Mouse (Mus musculus) kidney, embryonic 14.5 days (tissue): ENCODE data around the gene Ptpn22. TPM values are rescaled to one million over a fixed set of nuclear protein-coding genes. Genes with fewer than 3 reads are reported as not detected.

Experiments used
- ATAC-seq: fragments of 200-750 bp; cut with Nextera tagmentation; 2 replicates; pipeline ENCODE4 v1.8.0; 2017; ENCODE audit warnings: moderate number of reproducible peaks, mild to moderate bottlenecking, moderate TSS enrichment, moderate library complexity; ENCODE audit not compliant: low FRiP score, low TSS enrichment
- H3K27ac ChIP-seq: fragments of 300-500 bp; sonication (generic); 2 replicates; pipeline ENCODE4 v1.5.1; 2014; ENCODE audit warnings: low read depth, mild to moderate bottlenecking, low read length, moderate library complexity, mixed read lengths
- H3K27me3 ChIP-seq: fragments of 300-500 bp; sonication (generic); 2 replicates; pipeline ENCODE4 v1.6.1; 2014; ENCODE audit warnings: mild to moderate bottlenecking, low read length; ENCODE audit not compliant: control insufficient read depth, insufficient read depth
- H3K36me3 ChIP-seq: fragments of 300-500 bp; sonication (generic); 2 replicates; pipeline ENCODE4 v1.6.1; 2014; ENCODE audit warnings: low read length, mixed read lengths; ENCODE audit not compliant: control insufficient read depth, insufficient read depth
- H3K4me1 ChIP-seq: fragments of 300-500 bp; sonication (generic); 2 replicates; pipeline ENCODE4 v1.6.1; 2014; ENCODE audit warnings: low read length, mixed read lengths; ENCODE audit not compliant: control insufficient read depth, insufficient read depth
- H3K4me2 ChIP-seq: fragments of 300-500 bp; sonication (generic); replicated peaks from 2 replicates; pipeline ENCODE4 v1.6.1; 2014; ENCODE audit warnings: low read depth, mild to moderate bottlenecking, low read length
- H3K4me3 ChIP-seq: fragments of 300-500 bp; sonication (generic); 2 replicates; pipeline ENCODE4 v1.5.1; 2014; ENCODE audit warnings: mild to moderate bottlenecking, low read length
- H3K9ac ChIP-seq: fragments of 300-500 bp; sonication (generic); 2 replicates; pipeline ENCODE4 v1.6.1; 2014; ENCODE audit warnings: low read depth, mild to moderate bottlenecking, low read length, moderate library complexity
- H3K9me3 ChIP-seq: fragments of 300-500 bp; sonication (generic); 2 replicates; pipeline ENCODE4 v1.6.1; 2016; ENCODE audit warnings: low read length; ENCODE audit not compliant: control insufficient read depth
- WGBS: fragments of 180-500 bp; shearing (Covaris S2); extraction: QIAGEN DNeasy Blood & Tissue Kit; methylation state at CpG from one replicate; pipeline ENCODE4 v1.1.7; 2014; 5-methylcytosine and 5-hydroxymethylcytosine counted together
- polyA plus RNA-seq: library from polyadenylated mRNA; unstranded; fragments of >200 nt; fragmentation: Nextera tagmentation; extraction: Ambion mirVana; gene quantifications from 2 replicates; pipeline ENCODE4 v1.2.1, GENCODE M21; 2014

Ptpn22 gene
- polyA plus RNA-seq, 1 experiment from 2014 or later: 0.92 TPM

DNA sequence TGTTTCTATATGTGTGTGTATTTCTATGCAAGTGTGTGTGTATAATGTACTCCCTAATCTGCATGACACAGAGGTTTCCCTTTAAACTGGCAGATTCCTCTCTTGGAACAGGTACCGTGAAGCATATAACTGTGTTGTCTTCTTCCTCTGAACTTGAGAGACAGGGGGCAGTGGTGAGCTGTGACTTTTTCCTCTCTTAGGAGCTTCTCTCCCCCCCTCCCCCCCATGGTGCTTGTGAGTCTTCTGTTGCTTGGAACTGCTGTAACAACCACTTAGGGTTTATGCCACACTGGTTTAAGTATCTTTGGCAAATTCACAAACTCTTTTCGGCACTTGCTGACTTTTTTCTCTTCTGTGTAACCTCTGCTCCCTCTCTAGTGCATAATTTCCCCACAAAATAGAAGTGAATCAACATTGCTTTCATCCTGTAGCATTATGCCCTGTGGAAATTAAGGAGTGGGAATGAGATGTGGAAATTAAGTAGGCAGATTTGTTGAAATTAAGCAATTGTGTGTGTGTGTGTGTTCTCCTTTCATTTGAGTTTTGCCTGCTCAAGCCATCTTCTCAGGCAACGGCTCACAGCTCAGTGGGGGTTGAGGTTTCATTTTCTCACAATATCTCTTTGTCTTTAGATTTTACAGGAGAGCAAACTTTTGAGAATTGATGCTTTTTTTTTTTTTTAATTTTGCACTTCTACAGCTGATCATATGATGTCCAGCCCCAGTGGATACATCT, 6.9 kb upstream of the Ptpn22 start:
- H3K27ac ChIP-seq: no peak overlapping the region
- no peak overlapping the region for H3K9ac ChIP-seq
- H3K27me3 ChIP-seq: no peaks in the 10 kb centered on the region
- no peak for ATAC-seq
- H3K4me1 ChIP-seq: no peaks in the 10 kb centered on the region
- no peaks in the 10 kb centered on the region for H3K9me3 ChIP-seq
- WGBS: 66% methylated on average over 3 of the region's 3 CpGs
- H3K4me3 ChIP-seq: no peak overlapping the region
- H3K36me3 ChIP-seq: no peaks in the 10 kb centered on the region
- no peak overlapping the region for H3K4me2 ChIP-seq

GRCm38 (mm10) chr3:103853804-103854203, 5.8 kb upstream of the Ptpn22 start:
- no peak for ATAC-seq
- Histone ChIP-seq H3K36me3 (no peaks in the 10 kb centered on the region), H3K4me3 (no peak overlapping the region), H3K27ac (no peak overlapping the region), H3K9ac (no peak overlapping the region), H3K4me1 (no peaks in the 10 kb centered on the region), H3K4me2 (no peak overlapping the region), H3K27me3 (no peaks in the 10 kb centered on the region), H3K9me3 (no peaks in the 10 kb centered on the region)
- 69% methylated on average over 8 of the region's 8 CpGs for WGBS

- no peaks in the 10 kb centered on the region for H3K27me3 ChIP-seq
- no peaks in the 10 kb centered on the region for H3K9me3 ChIP-seq
- H3K9ac ChIP-seq: no peak overlapping the region
- H3K4me1 ChIP-seq: no peaks in the 10 kb centered on the region
- 90% methylated on average over 7 of the region's 7 CpGs for WGBS
- no peak for ATAC-seq
- H3K27ac ChIP-seq: no peak overlapping the region
- H3K4me3 ChIP-seq: no peak overlapping the region
- H3K4me2 ChIP-seq: no peak overlapping the region
- no peaks in the 10 kb centered on the region for H3K36me3 ChIP-seq
Observed at GRCm38 (mm10) chr3:103857036-103857805, 2.4 kb upstream of the Ptpn22 start.

DNA sequence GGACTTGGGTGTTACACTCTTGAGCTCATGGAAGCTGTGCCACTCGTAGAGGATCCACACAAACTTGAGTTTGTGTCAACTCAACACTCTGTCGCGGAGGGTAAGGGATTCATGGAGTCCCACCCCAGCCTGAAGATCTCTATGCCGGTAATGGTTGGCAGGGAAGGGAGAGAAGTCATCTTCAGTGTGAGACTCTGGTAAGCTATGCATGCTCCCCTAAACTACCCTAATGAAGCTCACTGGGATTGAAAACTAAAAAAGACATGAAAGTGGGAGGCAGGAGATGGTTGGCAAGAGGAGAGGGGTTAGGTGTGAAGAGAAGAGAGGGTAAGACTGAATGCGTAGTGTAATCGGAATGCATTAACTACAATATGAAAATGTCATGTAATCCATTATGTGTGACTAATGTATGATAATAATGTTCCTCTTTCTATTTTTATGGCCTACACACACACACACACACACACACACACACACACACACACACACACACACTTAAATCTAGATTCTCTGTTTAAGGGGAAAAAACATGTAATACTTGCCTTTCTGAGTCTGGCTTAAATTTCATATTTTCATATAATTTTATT, 1.5 kb upstream of the Ptpn22 start:
- Histone ChIP-seq H3K4me2 (no peak overlapping the region), H3K27me3 (no peaks in the 10 kb centered on the region), H3K9ac (no peak overlapping the region), H3K4me1 (no peaks in the 10 kb centered on the region), H3K9me3 (no peaks in the 10 kb centered on the region), H3K27ac (no peak overlapping the region), H3K36me3 (no peaks in the 10 kb centered on the region), H3K4me3 (no peak overlapping the region)
- ATAC-seq: no peak
- 89% methylated on average over 6 of the region's 6 CpGs for WGBS

DNA sequence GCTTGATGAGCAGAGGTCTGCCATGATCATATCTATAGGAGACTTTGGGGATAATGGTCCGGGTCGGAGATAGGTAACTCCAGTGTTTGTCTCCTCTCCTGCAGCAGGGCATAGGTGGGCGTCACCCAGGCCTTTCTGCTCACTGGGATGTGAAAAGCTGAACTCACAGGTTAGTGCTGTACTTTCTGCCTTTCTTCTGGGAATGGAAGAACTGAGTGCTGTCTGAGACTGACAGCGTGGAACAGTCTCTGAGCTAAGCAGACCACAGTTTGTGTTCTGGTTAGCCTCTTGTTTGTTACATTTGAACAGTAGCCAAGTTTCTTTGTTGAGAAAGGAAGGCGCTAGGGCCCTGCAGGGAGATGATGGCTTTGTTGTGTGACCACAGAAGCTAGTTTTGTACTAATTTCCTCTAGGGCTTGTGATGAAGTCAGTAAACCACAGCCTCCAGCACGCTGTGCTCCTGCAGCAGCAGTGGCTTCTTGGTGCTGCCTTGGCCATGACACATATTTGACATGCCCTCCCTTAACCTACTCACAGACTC, 326 bp downstream of the Ptpn22 start:
- Histone ChIP-seq H3K4me1 (no peaks in the 10 kb centered on the region), H3K4me3 (no peak overlapping the region), H3K27me3 (no peaks in the 10 kb centered on the region), H3K9me3 (no peaks in the 10 kb centered on the region), H3K36me3 (no peaks in the 10 kb centered on the region), H3K9ac (no peak overlapping the region), H3K27ac (no peak overlapping the region), H3K4me2 (no peak overlapping the region)
- 62% methylated on average over 6 of the region's 6 CpGs for WGBS
- ATAC-seq: no peak

DNA sequence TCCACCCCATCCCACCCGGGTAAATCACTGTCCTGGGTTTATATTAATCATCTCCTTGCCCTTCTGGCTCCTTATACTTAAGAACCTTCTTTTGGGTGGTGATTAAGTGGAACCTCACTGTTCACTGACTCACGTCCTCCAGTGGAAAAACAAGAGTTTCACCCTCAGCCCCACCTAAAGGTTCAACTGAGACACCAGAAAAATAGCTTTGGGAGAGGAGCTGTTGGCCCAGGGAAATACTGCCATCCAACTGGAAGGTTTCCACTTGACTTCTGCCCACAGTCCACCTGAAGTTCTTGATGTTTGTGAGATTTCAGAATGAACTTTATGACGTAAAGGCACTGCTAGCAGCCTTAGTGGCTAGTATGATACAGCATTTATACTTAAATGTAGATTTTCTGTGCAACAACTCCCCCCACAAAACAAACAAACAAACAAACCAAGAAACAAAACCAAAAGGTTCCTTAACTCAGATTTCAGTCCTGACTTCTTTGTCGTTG, 3.2 kb downstream of the Ptpn22 start:
- Histone ChIP-seq H3K4me2 (no peak overlapping the region), H3K4me3 (no peak overlapping the region), H3K9me3 (no peaks in the 10 kb centered on the region), H3K36me3 (no peaks in the 10 kb centered on the region), H3K4me1 (no peaks in the 10 kb centered on the region), H3K9ac (no peak overlapping the region), H3K27me3 (no peaks in the 10 kb centered on the region), H3K27ac (no peak overlapping the region)
- ATAC-seq: no peak
- 73% methylated on average over 4 of the region's 4 CpGs for WGBS

DNA sequence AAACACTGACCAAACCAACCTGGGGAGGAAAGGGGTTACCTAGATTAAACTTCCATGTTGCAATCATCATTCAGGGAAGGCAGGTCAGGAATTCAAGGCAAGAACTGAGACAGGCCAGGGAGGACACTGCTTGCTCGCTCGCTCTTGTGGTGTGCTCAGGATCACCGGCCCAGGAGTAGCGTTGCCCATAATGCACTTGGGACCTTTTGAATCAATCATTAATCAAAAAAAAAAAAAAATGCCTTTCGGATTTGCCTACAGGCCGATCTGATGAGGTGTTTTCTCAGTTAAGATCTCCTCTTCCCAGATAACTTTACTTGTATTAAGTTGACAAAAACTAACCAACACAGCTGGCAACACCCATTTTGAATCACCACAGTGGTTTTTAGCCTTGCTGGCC, 4.6 kb downstream of the Ptpn22 start:
- no peak for ATAC-seq
- Histone ChIP-seq H3K27me3 (no peaks in the 10 kb centered on the region), H3K36me3 (no peaks in the 10 kb centered on the region), H3K27ac (no peak overlapping the region), H3K4me1 (no peaks in the 10 kb centered on the region), H3K4me2 (no peak overlapping the region), H3K9me3 (no peaks in the 10 kb centered on the region), H3K4me3 (no peak overlapping the region), H3K9ac (no peak overlapping the region)
- WGBS: 76% methylated on average over 6 of the region's 6 CpGs

DNA sequence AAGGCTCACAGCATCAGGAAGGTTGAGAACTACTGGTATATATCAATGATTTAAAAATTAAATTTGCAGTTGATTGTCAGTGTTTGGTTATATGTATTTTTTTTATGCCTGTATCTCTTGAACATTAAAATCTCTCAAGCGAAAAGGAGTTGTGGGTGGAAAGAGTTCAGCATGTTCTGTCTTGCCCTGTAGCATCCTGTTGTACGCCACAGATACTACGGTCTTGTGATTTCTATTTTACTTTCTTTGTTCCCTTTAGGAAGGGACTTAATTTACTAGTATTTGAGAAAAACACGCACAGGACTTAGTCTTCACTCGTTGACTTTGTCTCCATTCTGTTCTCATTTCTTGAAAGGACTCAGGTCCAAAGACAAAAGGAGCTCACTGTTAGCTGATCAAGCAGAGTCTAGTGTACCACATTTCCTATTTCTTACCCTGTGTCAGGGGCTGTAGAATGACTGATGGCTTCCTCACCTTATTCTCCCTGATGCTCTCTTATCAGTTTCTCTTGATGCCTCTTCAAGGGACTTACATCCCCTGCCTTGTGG, 7.9 kb downstream of the Ptpn22 start:
- WGBS: 89% methylated on average over 5 of the region's 5 CpGs
- no peaks in the 10 kb centered on the region for H3K36me3 ChIP-seq
- no peak overlapping the region for H3K9ac ChIP-seq
- H3K4me2 ChIP-seq: no peak overlapping the region
- H3K27ac ChIP-seq: no peak overlapping the region
- H3K4me1 ChIP-seq: no peaks in the 10 kb centered on the region
- no peak for ATAC-seq
- no peaks in the 10 kb centered on the region for H3K9me3 ChIP-seq
- no peaks in the 10 kb centered on the region for H3K27me3 ChIP-seq
- no peak overlapping the region for H3K4me3 ChIP-seq
